Mouse (Mus musculus) small intestine, adult 2 months (tissue): Measurements from ENCODE around the gene Gm28434.

ENCODE experiments used
- CTCF ChIP-seq: fragments of 200-500 bp; IDR thresholded peaks from 2 replicates; pipeline ENCODE4 v1.5.1; 2012; ENCODE audit warnings: low read depth, mild to moderate bottlenecking, control low read depth, inconsistent platforms, low read length, moderate library complexity, mixed read lengths; ENCODE audit not compliant: insufficient replicate concordance, insufficient read length; ENCODE audit errors: extremely low read depth
- POLR2A ChIP-seq: fragments of 200-500 bp; IDR thresholded peaks from 2 replicates; pipeline ENCODE4 v1.6.1; 2012; ENCODE audit warnings: low read depth, mild to moderate bottlenecking, control low read depth, inconsistent platforms, low read length, moderate library complexity

DNA sequence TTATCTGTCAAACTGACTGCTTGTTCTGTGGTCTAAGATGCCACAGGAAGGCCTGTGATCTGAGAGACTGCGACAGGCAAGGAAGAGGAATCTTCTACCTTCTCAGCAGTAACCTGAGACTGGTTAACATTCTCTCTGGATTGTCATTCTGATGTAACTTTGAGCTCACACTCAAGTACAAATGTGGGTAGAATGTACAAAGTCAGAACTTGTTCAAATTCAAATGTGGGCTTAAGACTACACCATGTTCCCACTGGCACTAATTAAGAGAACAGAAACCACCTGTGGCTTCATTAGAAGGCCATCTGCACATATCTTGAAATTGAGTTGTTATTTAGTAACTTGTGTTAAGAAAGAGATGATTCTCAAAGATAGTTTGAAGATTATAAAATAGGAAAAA is 37.7 kb upstream of the Gm28434 start:
- TF ChIP-seq POLR2A (no peak), CTCF (no peak)
